Mouse (Mus musculus): ENCODE data around the gene Nhlh2. TPM values are rescaled to one million over a fixed set of nuclear protein-coding genes. Genes with fewer than 3 reads are reported as not detected.
A peak's percentile ranks its signal among the peaks of the same experiment; 100 is the strongest.

The Nhlh2 gene
- total RNA-seq, 2 experiments from 2014 or later: not detected

- no peak for DNase-seq
Observed at GRCm38 (mm10) chr3:102025659-102026058, 15.8 kb downstream of the Nhlh2 start.

GRCm38 (mm10) chr3:102027880-102028279 is 18.0 kb downstream of the Nhlh2 start:
- peak; percentile 16 for DNase-seq

- DNase-seq: no peak
Observed at GRCm38 (mm10) chr3:102037806-102038205, 27.9 kb downstream of the Nhlh2 start.

GRCm38 (mm10) chr3:102038608-102039007 is 28.7 kb downstream of the Nhlh2 start:
- DNase-seq: no peak

- no peak for DNase-seq
Observed at GRCm38 (mm10) chr3:102041632-102042031, 31.8 kb downstream of the Nhlh2 start.

GRCm38 (mm10) chr3:102045071-102045470 is 35.2 kb downstream of the Nhlh2 start:
- no peak for DNase-seq

DNA sequence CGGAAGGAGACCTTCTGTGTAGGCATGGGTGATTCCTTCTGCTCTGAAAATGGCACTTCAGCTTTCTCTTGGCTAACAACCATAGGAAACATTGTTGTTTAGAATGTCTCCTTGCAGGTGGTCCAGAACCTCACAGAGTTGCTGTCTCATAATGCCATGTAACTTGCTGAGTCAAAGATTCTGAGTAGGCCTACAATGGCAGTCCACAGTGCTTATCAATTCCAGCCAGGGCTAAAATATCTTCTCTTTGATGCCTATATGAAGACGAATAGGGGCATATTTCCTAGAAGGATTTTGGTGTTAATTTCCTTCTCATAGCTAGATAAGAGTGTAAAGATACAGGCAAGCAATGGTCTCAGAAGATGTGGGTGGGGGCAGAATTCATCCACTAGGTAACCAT is 37.7 kb downstream of the Nhlh2 start:
- no peak for DNase-seq

DNA sequence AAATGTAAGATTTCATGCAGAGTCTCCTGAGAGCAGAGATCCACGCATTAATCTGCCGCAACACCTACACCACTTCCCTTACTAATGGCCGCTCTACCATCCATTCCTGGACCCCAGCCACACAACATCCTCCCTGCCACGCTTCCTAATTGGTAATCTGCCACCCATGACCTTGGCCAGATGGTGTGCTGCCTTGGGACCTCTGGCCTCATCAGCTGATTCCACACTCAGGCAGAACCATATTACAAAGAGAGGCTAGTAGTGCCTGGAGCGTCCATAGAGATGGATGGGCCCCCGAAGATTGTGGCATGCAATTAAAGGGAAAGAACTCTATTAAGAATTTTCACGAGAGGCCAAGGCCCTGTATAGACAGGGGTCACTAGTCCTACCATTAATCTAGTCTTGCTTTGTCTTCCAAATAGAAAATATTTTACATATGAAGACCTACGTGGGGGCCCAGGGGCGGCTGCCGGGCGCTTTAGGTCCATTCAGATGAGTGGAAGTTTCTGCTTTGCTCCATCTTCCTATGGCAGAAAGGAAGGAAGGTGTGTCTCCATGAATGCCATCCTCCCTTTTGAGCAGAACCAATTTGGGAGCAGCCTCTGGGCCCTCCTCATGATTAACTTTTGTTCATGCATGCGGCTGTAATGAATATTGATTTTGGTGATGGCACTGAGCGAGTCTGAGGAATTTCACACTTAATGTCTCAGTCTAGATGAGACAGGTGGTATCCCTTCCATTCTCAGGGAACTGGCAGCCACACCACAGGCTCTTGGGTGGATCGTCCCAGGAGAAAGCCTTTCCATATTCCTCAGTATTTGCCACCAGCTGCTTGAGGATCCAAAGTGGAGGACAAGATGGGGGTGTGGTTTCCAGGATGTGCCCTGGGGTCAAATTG is 39.6 kb downstream of the Nhlh2 start:
- no peak for DNase-seq

GRCm38 (mm10) chr3:102052036-102052435 is 42.2 kb downstream of the Nhlh2 start:
- DNase-seq: no peak

- no peak for DNase-seq
Observed at GRCm38 (mm10) chr3:102053293-102053692, 43.4 kb downstream of the Nhlh2 start.

DNA sequence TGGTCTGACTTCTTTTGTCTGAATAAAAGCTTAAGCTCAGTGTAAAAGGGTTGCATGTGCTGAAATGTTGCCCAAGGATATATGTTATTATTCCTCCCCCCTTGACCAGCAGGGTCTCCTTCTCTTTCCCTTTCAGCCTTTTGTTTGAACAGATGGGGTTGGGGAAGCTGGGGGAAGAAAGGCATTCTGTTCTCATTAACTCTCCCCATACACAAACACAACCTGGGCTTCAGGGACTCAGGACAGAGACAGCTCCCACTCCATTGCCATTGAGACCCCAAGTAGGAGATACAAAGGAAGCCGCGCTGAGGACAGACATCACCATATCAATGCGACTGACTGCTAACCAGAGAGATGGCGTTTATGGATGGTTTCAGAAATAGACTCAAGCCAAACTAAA is 46.0 kb downstream of the Nhlh2 start:
- no peak for DNase-seq

DNA sequence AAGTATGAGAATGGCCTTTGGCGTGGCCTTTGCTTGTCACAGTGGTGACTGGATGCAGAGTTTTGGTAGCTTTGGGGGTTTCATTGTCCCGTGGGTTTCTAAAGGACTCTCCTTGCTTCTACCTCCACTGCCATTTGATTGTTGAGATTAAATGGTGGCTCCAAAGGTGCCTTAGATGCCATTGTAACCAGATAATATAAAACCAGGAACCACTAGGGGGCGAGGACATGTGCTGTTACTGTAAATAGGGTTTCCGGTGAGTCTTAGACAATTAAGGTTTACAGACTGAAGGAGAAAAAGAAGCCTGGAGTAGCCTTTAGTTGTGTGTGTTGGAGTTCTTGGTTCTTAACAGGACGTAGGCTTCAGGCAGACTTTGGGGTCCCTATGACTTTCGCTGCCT is 50.2 kb downstream of the Nhlh2 start:
- DNase-seq: no peak

DNA sequence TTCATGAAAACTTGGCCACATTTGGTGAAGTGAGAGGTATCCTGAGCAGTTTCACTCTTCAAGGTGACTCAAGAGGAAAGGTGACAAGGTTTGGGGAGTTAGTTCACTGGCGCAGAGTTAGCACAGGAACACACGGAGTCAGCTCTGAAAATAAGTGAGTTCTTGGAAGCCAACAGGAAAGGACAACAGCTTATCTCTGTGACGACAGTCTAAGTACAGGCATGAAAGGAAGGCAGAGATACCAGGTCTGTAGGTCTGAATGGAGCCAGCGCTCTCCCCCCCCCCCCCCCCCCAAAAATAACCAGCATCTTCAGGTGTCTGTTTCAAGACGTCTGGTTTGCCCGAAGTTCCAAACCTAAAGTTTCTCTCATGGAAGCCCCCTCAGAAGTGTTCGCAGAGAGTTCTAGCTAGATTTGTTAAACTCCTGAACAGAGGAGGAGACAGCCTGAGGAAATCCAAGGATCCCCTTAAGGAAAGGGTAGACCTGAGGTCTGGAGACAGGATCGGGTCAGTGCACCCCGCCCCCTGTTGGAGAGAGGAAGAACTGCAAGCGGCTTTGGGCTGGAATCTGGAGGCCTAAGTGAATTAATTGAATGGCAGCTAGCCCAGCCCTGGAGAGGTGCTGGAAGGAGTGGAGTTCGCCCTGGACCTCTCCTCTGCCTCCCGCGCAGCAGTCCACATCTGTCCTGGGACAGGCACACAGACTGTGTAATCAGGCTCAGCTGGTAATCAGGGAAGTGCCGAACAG is 52.2 kb downstream of the Nhlh2 start:
- peak; percentile 85 for DNase-seq

DNA sequence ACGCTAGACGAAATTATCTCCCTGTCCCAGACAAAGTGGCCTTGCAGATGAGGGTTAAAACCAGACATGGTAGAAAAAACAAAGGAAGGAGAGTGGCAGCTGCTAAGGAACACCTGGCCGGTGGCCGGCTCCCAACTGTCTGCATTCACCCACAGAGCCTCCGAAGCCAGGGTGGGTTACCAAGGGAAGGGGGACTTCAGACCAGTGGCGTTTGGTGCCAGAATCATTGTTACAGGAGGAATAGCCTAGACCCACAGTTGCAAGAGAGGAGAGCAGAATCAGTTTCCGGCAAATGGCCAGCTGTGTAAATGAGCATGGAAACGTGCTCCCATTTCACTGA is 52.8 kb downstream of the Nhlh2 start:
- DNase-seq: no peak

GRCm38 (mm10) chr3:102063273-102064120 is 53.6 kb downstream of the Nhlh2 start:
- no peak for DNase-seq

DNA sequence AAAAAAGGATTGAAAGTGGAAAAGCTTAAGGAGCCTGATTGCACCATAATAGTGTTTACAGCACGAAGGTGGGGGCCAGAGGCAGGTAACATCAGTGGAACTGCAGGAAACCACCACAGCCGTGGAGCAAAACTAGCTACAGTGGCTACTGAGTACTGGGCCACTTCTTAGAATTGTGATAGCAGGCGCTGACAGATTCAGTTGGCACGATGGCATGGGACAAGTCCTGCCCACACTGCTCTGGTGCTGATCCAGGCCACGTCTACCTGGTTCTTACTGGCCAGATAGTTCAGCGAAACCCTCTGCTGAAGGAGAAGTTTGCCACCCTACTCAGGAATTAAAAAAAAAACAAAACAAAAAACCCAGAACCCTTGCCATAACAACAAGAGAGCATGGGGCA is 54.7 kb downstream of the Nhlh2 start:
- peak; percentile 27 for DNase-seq

Other genes with a start within 250 kb of the Nhlh2 start
- gene Mab21l3, start 161.1 kb upstream of the Nhlh2 start, total RNA-seq (2021): under 1 TPM; 0.25 to 0.26 TPM
- gene Slc22a15, start 85.6 kb upstream of the Nhlh2 start, total RNA-seq (2021): 1 to 10 TPM; 8.4 to 8.8 TPM
- gene Casq2, start 76.3 kb downstream of the Nhlh2 start, total RNA-seq (2021): 100 to 1,000 TPM; 914 to 961 TPM
- 10 to 100 TPM; 35.7 to 37.3 TPM for gene Vangl1, start 194.6 kb downstream of the Nhlh2 start, total RNA-seq (2021)

Data from heart, postnatal 4 days (tissue).